Mouse (Mus musculus) liver, adult 2 months (tissue): ENCODE data around the gene Hydin.
"Not testable (repeated sequence)": the region's sequence is repeated elsewhere in the genome, so short reads cannot be mapped to it uniquely, and the experiment has no call there.

Experiments
- CTCF ChIP-seq: fragments of 200-500 bp; IDR thresholded peaks from 2 replicates; pipeline ENCODE4 v1.5.1; 2011; ENCODE audit warnings: low read depth, low read length, control low read depth
- POLR2A ChIP-seq: fragments of 200-500 bp; IDR thresholded peaks from 2 replicates; pipeline ENCODE4 v1.6.1; 2011; ENCODE audit warnings: low read length, control low read depth; ENCODE audit not compliant: insufficient read depth; ENCODE audit errors: extremely low read depth

DNA sequence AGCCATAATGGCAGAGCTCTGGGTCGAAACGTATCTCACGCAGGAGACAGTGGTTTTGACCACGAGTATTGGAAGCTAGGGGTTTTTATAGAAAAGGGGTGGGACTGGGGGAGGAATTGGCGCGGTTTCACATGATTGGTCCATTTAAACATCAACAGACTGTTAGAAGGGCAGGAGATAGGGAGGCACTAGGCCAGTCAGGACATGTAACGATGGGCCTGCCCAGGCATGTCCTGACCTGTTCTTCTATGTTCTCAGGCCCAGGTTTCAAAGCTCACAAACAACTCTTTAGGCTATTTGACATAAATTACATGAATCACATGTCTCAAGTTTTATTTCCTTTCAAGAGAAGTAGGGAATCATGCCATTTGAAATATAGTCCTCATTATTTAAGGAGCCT is 255.7 kb downstream of the Hydin start:
- not testable (repeated sequence) for TF ChIP-seq CTCF, POLR2A
